Mouse (Mus musculus) kidney, embryonic 16.5 days (tissue): ENCODE data around the gene Tspan9. TPM values are rescaled to one million over a fixed set of nuclear protein-coding genes. Genes with fewer than 3 reads are reported as not detected.

Experiments
- ATAC-seq: fragments of 200-750 bp; cut with Nextera tagmentation; 2 replicates; pipeline ENCODE4 v1.8.0; 2017; ENCODE audit warnings: moderate TSS enrichment; ENCODE audit not compliant: low FRiP score, low TSS enrichment
- H3K27ac ChIP-seq: fragments of 300-500 bp; sonication (generic); 2 replicates; pipeline ENCODE4 v1.5.1; 2014; ENCODE audit warnings: low read length
- H3K27me3 ChIP-seq: fragments of 300-500 bp; sonication (generic); 2 replicates; pipeline ENCODE4 v1.6.1; 2014; ENCODE audit warnings: low read length, control low read depth, mixed read lengths; ENCODE audit not compliant: insufficient read depth
- H3K36me3 ChIP-seq: fragments of 300-500 bp; sonication (generic); 2 replicates; pipeline ENCODE4 v1.6.1; 2014; ENCODE audit warnings: low read length, control low read depth, mixed read lengths; ENCODE audit not compliant: insufficient read depth
- H3K4me1 ChIP-seq: fragments of 300-500 bp; sonication (generic); 2 replicates; pipeline ENCODE4 v1.6.1; 2014; ENCODE audit warnings: low read length, control low read depth, mixed read lengths; ENCODE audit not compliant: insufficient read depth
- H3K4me2 ChIP-seq: fragments of 300-500 bp; sonication (generic); replicated peaks from 2 replicates; pipeline ENCODE4 v1.6.1; 2014; ENCODE audit warnings: low read depth, low read length
- H3K4me3 ChIP-seq: fragments of 300-500 bp; sonication (generic); 2 replicates; pipeline ENCODE4 v1.5.1; 2014; ENCODE audit warnings: mild to moderate bottlenecking, low read length
- H3K9ac ChIP-seq: fragments of 300-500 bp; sonication (generic); replicated peaks from 2 replicates; pipeline ENCODE4 v1.6.1; 2014; ENCODE audit warnings: low read length
- H3K9me3 ChIP-seq: fragments of 300-500 bp; sonication (generic); 2 replicates; pipeline ENCODE4 v1.6.1; 2016; ENCODE audit warnings: low read length, control low read depth
- WGBS: fragments of 180-500 bp; shearing (Covaris S2); extraction: QIAGEN DNeasy Blood & Tissue Kit; methylation state at CpG from one replicate; pipeline ENCODE4 v1.1.7; 2014; 5-methylcytosine and 5-hydroxymethylcytosine counted together
- polyA plus RNA-seq: library from polyadenylated mRNA; unstranded; fragments of >200 nt; fragmentation: Nextera tagmentation; extraction: Ambion mirVana; gene quantifications from 2 replicates; pipeline ENCODE4 v1.2.1, GENCODE M21; 2015

The Tspan9 gene
- polyA plus RNA-seq, 1 experiment from 2014 or later: 147 TPM

- Histone ChIP-seq H3K4me1 (peaks cover 27% of the 10 kb centered on the region), H3K4me2 (no peak overlapping the region), H3K9me3 (no peaks in the 10 kb centered on the region), H3K27me3 (no peaks in the 10 kb centered on the region), H3K4me3 (no peak overlapping the region), H3K36me3 (peaks cover 8% of the 10 kb centered on the region; the same call in 1 of the 2 replicates), H3K27ac (no peak overlapping the region), H3K9ac (no peak overlapping the region)
- 57% methylated on average over 9 of the region's 9 CpGs for WGBS
- no peak for ATAC-seq
Observed at GRCm38 (mm10) chr6:128085488-128086066, 57.8 kb downstream of the Tspan9 start.

GRCm38 (mm10) chr6:128083305-128083704 lies 60.1 kb downstream of the Tspan9 start:
- Histone ChIP-seq H3K36me3 (peaks cover 8% of the 10 kb centered on the region; the same call in 1 of the 2 replicates), H3K4me3 (no peak overlapping the region), H3K4me1 (peaks cover 23% of the 10 kb centered on the region), H3K27ac (no peak overlapping the region), H3K9me3 (no peaks in the 10 kb centered on the region), H3K27me3 (no peaks in the 10 kb centered on the region), H3K9ac (no peak overlapping the region), H3K4me2 (no peak overlapping the region)
- ATAC-seq: no peak
- WGBS: 88% methylated on average over 11 of the region's 11 CpGs

GRCm38 (mm10) chr6:128081781-128082180 lies 61.6 kb downstream of the Tspan9 start:
- Histone ChIP-seq H3K27ac (no peak overlapping the region), H3K4me2 (no peak overlapping the region), H3K36me3 (peaks cover 15% of the 10 kb centered on the region; the same call in 1 of the 2 replicates), H3K9ac (no peak overlapping the region), H3K9me3 (no peaks in the 10 kb centered on the region), H3K4me1 (peaks cover 32% of the 10 kb centered on the region), H3K4me3 (no peak overlapping the region), H3K27me3 (no peaks in the 10 kb centered on the region)
- ATAC-seq: no peak
- 88% methylated on average over 5 of the region's 5 CpGs for WGBS

GRCm38 (mm10) chr6:128081293-128081692 lies 62.1 kb downstream of the Tspan9 start:
- no peak for ATAC-seq
- 79% methylated on average over 8 of the region's 8 CpGs for WGBS

GRCm38 (mm10) chr6:128079576-128080224 lies 63.7 kb downstream of the Tspan9 start:
- Histone ChIP-seq H3K4me1 (peaks cover 51% of the 10 kb centered on the region), H3K4me3 (no peak overlapping the region), H3K4me2 (no peak overlapping the region), H3K9me3 (no peaks in the 10 kb centered on the region), H3K9ac (no peak overlapping the region), H3K27ac (no peak overlapping the region), H3K27me3 (no peaks in the 10 kb centered on the region), H3K36me3 (peaks cover 15% of the 10 kb centered on the region; the same call in 1 of the 2 replicates)
- no peak for ATAC-seq
- WGBS: 85% methylated on average over 9 of the region's 9 CpGs

More at GRCm38 (mm10) chr6:128081293-128081692, 62.1 kb downstream of the Tspan9 start:
- H3K9ac ChIP-seq: no peak overlapping the region
- H3K4me1 ChIP-seq: peaks cover 37% of the 10 kb centered on the region
- no peaks in the 10 kb centered on the region for H3K27me3 ChIP-seq
- peaks cover 15% of the 10 kb centered on the region; the same call in 1 of the 2 replicates for H3K36me3 ChIP-seq
- no peaks in the 10 kb centered on the region for H3K9me3 ChIP-seq
- H3K4me3 ChIP-seq: no peak overlapping the region
- no peak overlapping the region for H3K27ac ChIP-seq
- H3K4me2 ChIP-seq: no peak overlapping the region

- Histone ChIP-seq H3K36me3 (peaks cover 15% of the 10 kb centered on the region; the same call in 1 of the 2 replicates), H3K9ac (no peak overlapping the region), H3K27ac (no peak overlapping the region), H3K4me2 (no peak overlapping the region), H3K27me3 (no peaks in the 10 kb centered on the region), H3K9me3 (no peaks in the 10 kb centered on the region), H3K4me1 (peaks cover 51% of the 10 kb centered on the region), H3K4me3 (no peak overlapping the region)
- 21% methylated on average over 4 of the region's 4 CpGs for WGBS
- ATAC-seq: peak; percentile 80
Observed at GRCm38 (mm10) chr6:128078508-128078907, 64.9 kb downstream of the Tspan9 start.

- WGBS: 54% methylated on average over 21 of the region's 21 CpGs
- Histone ChIP-seq H3K4me3 (no peak overlapping the region), H3K9ac (no peak overlapping the region), H3K9me3 (no peaks in the 10 kb centered on the region), H3K36me3 (peaks cover 7% of the 10 kb centered on the region; the same call in 1 of the 2 replicates), H3K4me2 (no peak overlapping the region), H3K27me3 (no peaks in the 10 kb centered on the region), H3K4me1 (peaks cover 51% of the 10 kb centered on the region), H3K27ac (peak overlapping the region; percentile 63)
- ATAC-seq: peak; percentile 37
Observed at GRCm38 (mm10) chr6:128076104-128077020, 67.0 kb downstream of the Tspan9 start.

GRCm38 (mm10) chr6:128075453-128076003 lies 67.9 kb downstream of the Tspan9 start:
- no peak overlapping the region; the same call in 1 of the 2 replicates for H3K27ac ChIP-seq
- H3K27me3 ChIP-seq: no peaks in the 10 kb centered on the region
- no peaks in the 10 kb centered on the region for H3K9me3 ChIP-seq
- 52% methylated on average over 5 of the region's 5 CpGs for WGBS
- peaks cover 51% of the 10 kb centered on the region for H3K4me1 ChIP-seq
- H3K4me3 ChIP-seq: no peak overlapping the region
- no peak for ATAC-seq
- no peak overlapping the region for H3K4me2 ChIP-seq
- peaks cover 7% of the 10 kb centered on the region; the same call in 1 of the 2 replicates for H3K36me3 ChIP-seq
- no peak overlapping the region for H3K9ac ChIP-seq

GRCm38 (mm10) chr6:128070921-128071558 lies 72.4 kb downstream of the Tspan9 start:
- Histone ChIP-seq H3K4me3 (no peak overlapping the region), H3K9me3 (no peaks in the 10 kb centered on the region), H3K4me1 (peaks cover 29% of the 10 kb centered on the region), H3K9ac (no peak overlapping the region), H3K27me3 (no peaks in the 10 kb centered on the region), H3K4me2 (no peak overlapping the region), H3K27ac (no peak overlapping the region), H3K36me3 (peaks cover 3% of the 10 kb centered on the region; the same call in 1 of the 2 replicates)
- no peak for ATAC-seq
- 81% methylated on average over 12 of the region's 12 CpGs for WGBS
